Mouse (Mus musculus) erythroblast, embryonic 14.5 days (primary cell): Measurements from ENCODE around the gene Atg14.

ENCODE experiments used
- GATA1 ChIP-seq: IDR thresholded peaks from 2 replicates; pipeline ENCODE4 v1.6.1; 2012; ENCODE audit warnings: low read length, inconsistent platforms, mixed read lengths
- TAL1 ChIP-seq: IDR thresholded peaks from 3 replicates; pipeline ENCODE4 v1.6.1; 2012; ENCODE audit warnings: low read length, inconsistent platforms, mixed read lengths

GRCm38 (mm10) chr14:47581681-47582080, 11.2 kb upstream of the Atg14 start:
- TF ChIP-seq TAL1 (no peak), GATA1 (no peak)
